Mouse (Mus musculus): Measurements from ENCODE around the gene Esrrg. TPM values are rescaled to one million over a fixed set of nuclear protein-coding genes. Genes with fewer than 3 reads are reported as not detected.

Esrrg gene
- not detected in 2 replicates for total RNA-seq (2017)

GRCm38 (mm10) chr1:187608261-187608921 is at the start of gene Esrrg:
TSS of gene Esrrg (plus strand) at chr1:187608791.
- ATAC-seq (replicated peaks; ENCODE audit: low read depth, poor library complexity, severe bottlenecking): no peak

GRCm38 (mm10) chr1:187583982-187584381 is 24.6 kb upstream of the Esrrg start:
- ATAC-seq (replicated peaks; ENCODE audit: low read depth, poor library complexity, severe bottlenecking): no peak

- ATAC-seq (replicated peaks; ENCODE audit: low read depth, poor library complexity, severe bottlenecking): no peak
Observed at GRCm38 (mm10) chr1:187586541-187587075, 22.0 kb upstream of the Esrrg start.

GRCm38 (mm10) chr1:187602942-187603341 is 5.6 kb upstream of the Esrrg start:
- ATAC-seq (replicated peaks; ENCODE audit: low read depth, poor library complexity, severe bottlenecking): no peak

GRCm38 (mm10) chr1:187604063-187604484 is 4.5 kb upstream of the Esrrg start:
- no peak for ATAC-seq (replicated peaks; ENCODE audit: low read depth, poor library complexity, severe bottlenecking)

- no peak for ATAC-seq (replicated peaks; ENCODE audit: low read depth, poor library complexity, severe bottlenecking)
Observed at GRCm38 (mm10) chr1:187604691-187605310, 3.8 kb upstream of the Esrrg start.

- no peak for ATAC-seq (replicated peaks; ENCODE audit: low read depth, poor library complexity, severe bottlenecking)
Observed at GRCm38 (mm10) chr1:187605391-187606270, 3.0 kb upstream of the Esrrg start.

GRCm38 (mm10) chr1:187606271-187607040 is 2.1 kb upstream of the Esrrg start:
- no peak for ATAC-seq (replicated peaks; ENCODE audit: low read depth, poor library complexity, severe bottlenecking)

- ATAC-seq (replicated peaks; ENCODE audit: low read depth, poor library complexity, severe bottlenecking): no peak
Observed at GRCm38 (mm10) chr1:187607065-187608047, 1.2 kb upstream of the Esrrg start.

GRCm38 (mm10) chr1:187609021-187609852 is 646 bp downstream of the Esrrg start:
- no peak for ATAC-seq (replicated peaks; ENCODE audit: low read depth, poor library complexity, severe bottlenecking)

GRCm38 (mm10) chr1:187609853-187610230 is 1.3 kb downstream of the Esrrg start:
- no peak for ATAC-seq (replicated peaks; ENCODE audit: low read depth, poor library complexity, severe bottlenecking)

- ATAC-seq (replicated peaks; ENCODE audit: low read depth, poor library complexity, severe bottlenecking): no peak
Observed at GRCm38 (mm10) chr1:187610336-187610948, 1.9 kb downstream of the Esrrg start.

- ATAC-seq (replicated peaks; ENCODE audit: low read depth, poor library complexity, severe bottlenecking): no peak
Observed at GRCm38 (mm10) chr1:187611925-187612324, 3.3 kb downstream of the Esrrg start.

- no peak for ATAC-seq (replicated peaks; ENCODE audit: low read depth, poor library complexity, severe bottlenecking)
Observed at GRCm38 (mm10) chr1:187613277-187613676, 4.7 kb downstream of the Esrrg start.

GRCm38 (mm10) chr1:187623981-187624380 is 15.4 kb downstream of the Esrrg start:
- no peak for ATAC-seq (replicated peaks; ENCODE audit: low read depth, poor library complexity, severe bottlenecking)

GRCm38 (mm10) chr1:187630361-187630760 is 21.8 kb downstream of the Esrrg start:
- no peak for ATAC-seq (replicated peaks; ENCODE audit: low read depth, poor library complexity, severe bottlenecking)

GRCm38 (mm10) chr1:187631486-187631885 is 22.9 kb downstream of the Esrrg start:
- no peak for ATAC-seq (replicated peaks; ENCODE audit: low read depth, poor library complexity, severe bottlenecking)

Data from common myeloid progenitor, adult 5-6 weeks (primary cell).